Mouse (Mus musculus) neural tube, embryonic 13.5 days (tissue): ENCODE measurements around the gene Ccdc36. TPM values are rescaled to one million over a fixed set of nuclear protein-coding genes. Genes with fewer than 3 reads are reported as not detected.

Experiments
- ATAC-seq: fragments of 200-750 bp; cut with Nextera tagmentation; 2 replicates; pipeline ENCODE4 v1.8.0; 2017; ENCODE audit warnings: low read depth, mild to moderate bottlenecking, moderate TSS enrichment, moderate library complexity
- H3K27ac ChIP-seq: fragments of 300-500 bp; sonication (generic); replicated peaks from 2 replicates; pipeline ENCODE4 v1.5.1; 2015; ENCODE audit warnings: moderate library complexity, mild to moderate bottlenecking, inconsistent platforms
- H3K27me3 ChIP-seq: fragments of 300-500 bp; sonication (generic); 2 replicates; pipeline ENCODE4 v1.6.1; 2015; ENCODE audit warnings: mild to moderate bottlenecking, inconsistent platforms
- H3K36me3 ChIP-seq: fragments of 300-500 bp; sonication (generic); 2 replicates; pipeline ENCODE4 v1.6.1; 2015; ENCODE audit warnings: mild to moderate bottlenecking, inconsistent platforms
- H3K4me1 ChIP-seq: fragments of 300-500 bp; sonication (generic); replicated peaks from 2 replicates; pipeline ENCODE4 v1.6.1; 2015; ENCODE audit warnings: inconsistent platforms
- H3K4me2 ChIP-seq: fragments of 300-500 bp; sonication (generic); 2 replicates; pipeline ENCODE4 v1.6.1; 2015; ENCODE audit warnings: inconsistent platforms, mild to moderate bottlenecking, moderate library complexity
- H3K4me3 ChIP-seq: fragments of 300-500 bp; sonication (generic); 2 replicates; pipeline ENCODE4 v1.5.1; 2015; ENCODE audit warnings: mild to moderate bottlenecking, inconsistent platforms
- H3K9ac ChIP-seq: fragments of 300-500 bp; sonication (generic); 2 replicates; pipeline ENCODE4 v1.6.1; 2015; ENCODE audit warnings: moderate library complexity, mild to moderate bottlenecking, inconsistent platforms
- H3K9me3 ChIP-seq: fragments of 300-500 bp; sonication (generic); 2 replicates; pipeline ENCODE4 v1.6.1; 2016; ENCODE audit warnings: inconsistent platforms
- WGBS: fragments of 180-500 bp; shearing (Covaris S2); methylation state at CpG from one replicate; pipeline ENCODE4 v1.1.7; 2015; 5-methylcytosine and 5-hydroxymethylcytosine counted together
- polyA plus RNA-seq: library from polyadenylated mRNA; unstranded; fragments of >200 nt; fragmentation: Nextera tagmentation; extraction: Ambion mirVana; gene quantifications from 2 replicates; pipeline ENCODE4 v1.2.1, GENCODE M21; 2015

The Ccdc36 gene
- 0.74 and 1.4 TPM in 2 replicates for polyA plus RNA-seq

DNA sequence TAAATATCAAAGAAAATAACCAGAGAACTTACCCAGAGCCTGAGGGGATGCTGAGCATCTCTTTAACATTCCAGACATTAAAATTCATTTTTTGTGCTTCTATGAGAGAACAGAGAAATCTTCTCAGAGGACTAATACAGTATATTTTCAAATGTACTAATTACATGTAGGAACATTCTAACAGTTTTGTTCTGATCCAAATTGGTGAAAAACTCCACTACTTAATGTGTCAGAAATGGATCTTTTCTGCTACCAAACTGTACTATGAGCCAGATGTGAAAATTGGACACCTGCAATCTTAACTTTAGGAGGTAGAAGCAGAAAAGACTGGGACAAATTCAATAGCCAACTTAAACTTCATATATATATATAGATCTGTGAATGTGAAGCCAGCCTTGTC lies at the start of gene Ccdc36:
Gene Ccdc36, minus strand, starts transcription at position 101 of the 400 bp plus-strand sequence.
- H3K9ac ChIP-seq, result no peak within 1 kb of the TSS
- ATAC-seq, result no peak
- H3K4me1 ChIP-seq, result no peaks in the 10 kb centered on the region
- no peaks in the 10 kb centered on the region for H3K27me3 ChIP-seq
- H3K9me3 ChIP-seq, result no peaks in the 10 kb centered on the region
- H3K27ac ChIP-seq, result no peak within 1 kb of the TSS
- no peak within 1 kb of the TSS for H3K4me3 ChIP-seq
- H3K36me3 ChIP-seq, result no peaks in the 10 kb centered on the region
- H3K4me2 ChIP-seq, result no peak within 1 kb of the TSS

DNA sequence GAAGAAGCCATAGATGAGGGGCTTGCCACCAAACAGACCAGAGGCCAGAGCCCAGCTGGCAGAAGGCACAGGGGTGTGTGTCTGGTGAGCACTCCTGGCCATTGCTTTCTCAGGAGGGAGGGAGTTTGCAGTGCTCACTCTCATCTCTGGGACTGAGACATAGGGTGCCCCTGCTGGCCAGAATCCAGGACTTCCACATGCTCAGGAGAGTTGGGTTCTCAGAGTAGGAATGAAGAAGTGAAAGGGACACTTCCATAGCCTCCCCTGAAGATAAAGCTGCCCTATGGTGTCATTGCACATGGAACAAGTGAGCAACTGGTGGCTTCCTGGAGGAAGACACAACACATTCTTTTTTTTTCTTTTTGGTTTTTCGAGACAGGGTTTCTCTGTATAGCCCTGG lies 46.2 kb upstream of the Ccdc36 start:
- Histone ChIP-seq H3K4me1 (peaks cover 11% of the 10 kb centered on the region), H3K27ac (no peak overlapping the region), H3K36me3 (no peaks in the 10 kb centered on the region), H3K27me3 (no peaks in the 10 kb centered on the region), H3K9me3 (no peaks in the 10 kb centered on the region), H3K4me2 (no peak overlapping the region), H3K9ac (no peak overlapping the region), H3K4me3 (no peak overlapping the region)
- 58% methylated on average over 1 of the region's 1 CpGs for WGBS
- ATAC-seq, result no peak

DNA sequence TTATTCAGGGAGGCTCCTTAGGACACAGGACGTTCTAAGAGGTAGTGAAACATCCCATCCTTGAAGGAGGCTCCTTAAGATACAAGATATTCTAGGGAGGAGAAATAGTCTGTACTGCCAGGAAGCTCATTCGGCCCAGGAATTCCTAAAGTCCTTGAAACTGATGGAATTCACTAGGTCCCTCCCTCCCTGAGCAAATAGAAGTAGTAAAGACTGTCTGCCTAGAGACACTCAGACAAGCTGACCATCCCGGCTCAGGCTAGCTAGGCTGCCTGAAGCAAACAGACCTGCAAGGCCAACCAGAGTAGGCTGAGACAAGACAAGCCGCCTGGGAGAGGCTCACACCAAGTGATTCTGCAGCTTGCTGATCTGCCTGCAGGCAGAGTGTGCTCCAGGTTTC lies 41.6 kb upstream of the Ccdc36 start:
- H3K36me3 ChIP-seq, result peaks cover 28% of the 10 kb centered on the region
- 69% methylated on average over 4 of the region's 4 CpGs for WGBS
- no peak overlapping the region for H3K27ac ChIP-seq
- H3K4me1 ChIP-seq, result no peaks in the 10 kb centered on the region
- H3K27me3 ChIP-seq, result no peaks in the 10 kb centered on the region
- no peak overlapping the region for H3K4me3 ChIP-seq
- no peak for ATAC-seq
- no peaks in the 10 kb centered on the region for H3K9me3 ChIP-seq
- H3K4me2 ChIP-seq, result no peak overlapping the region
- no peak overlapping the region for H3K9ac ChIP-seq

DNA sequence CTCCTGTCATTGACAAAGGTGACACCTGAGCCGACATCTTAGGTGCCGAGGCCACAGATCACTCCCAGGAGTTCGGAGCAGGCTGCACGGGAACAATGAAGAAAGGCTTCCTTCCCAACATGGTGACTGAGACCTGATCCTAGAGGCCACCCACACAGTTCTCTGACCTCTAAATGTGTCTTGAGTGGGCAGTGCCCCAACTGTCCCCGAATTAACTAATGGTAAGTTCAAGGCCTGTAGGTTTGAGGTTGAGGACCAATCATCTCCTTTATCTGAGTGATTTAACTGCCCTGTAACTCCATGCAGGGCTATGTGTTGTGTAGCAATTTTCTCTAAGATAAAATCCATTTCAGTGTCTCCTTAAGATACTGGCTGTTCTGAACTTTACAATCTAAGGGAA lies 41.1 kb upstream of the Ccdc36 start:
- Histone ChIP-seq H3K27ac (no peak overlapping the region), H3K4me1 (no peaks in the 10 kb centered on the region), H3K9ac (no peak overlapping the region), H3K9me3 (no peaks in the 10 kb centered on the region), H3K36me3 (peaks cover 32% of the 10 kb centered on the region), H3K27me3 (no peaks in the 10 kb centered on the region), H3K4me2 (no peak overlapping the region), H3K4me3 (no peak overlapping the region)
- 80% methylated on average over 5 of the region's 5 CpGs for WGBS
- no peak for ATAC-seq

DNA sequence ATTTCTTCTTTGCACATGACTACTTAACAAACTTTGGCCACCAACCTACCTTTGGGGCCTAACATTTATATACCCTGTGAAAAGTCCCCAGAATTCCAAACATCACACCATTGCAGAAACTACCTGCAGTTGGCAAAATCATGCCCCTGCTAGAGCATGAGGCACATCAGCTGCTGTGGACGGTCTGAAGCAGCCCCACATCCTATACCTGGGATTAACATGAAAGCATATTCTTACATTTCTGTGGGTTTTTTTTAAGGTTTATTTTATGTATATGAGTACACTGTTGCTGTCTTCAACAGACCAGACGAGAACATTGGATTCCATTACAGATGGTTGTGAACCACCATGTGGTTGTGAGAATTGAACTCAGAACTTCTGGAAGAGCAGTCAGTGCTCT lies 37.9 kb upstream of the Ccdc36 start:
- Histone ChIP-seq H3K4me3 (no peak overlapping the region), H3K9ac (no peak overlapping the region), H3K27ac (no peak overlapping the region), H3K27me3 (no peaks in the 10 kb centered on the region), H3K9me3 (no peaks in the 10 kb centered on the region), H3K4me2 (no peak overlapping the region), H3K4me1 (peaks cover 11% of the 10 kb centered on the region), H3K36me3 (peaks cover 52% of the 10 kb centered on the region)
- ATAC-seq, result no peak
- 95% methylated on average over 2 of the region's 2 CpGs for WGBS

DNA sequence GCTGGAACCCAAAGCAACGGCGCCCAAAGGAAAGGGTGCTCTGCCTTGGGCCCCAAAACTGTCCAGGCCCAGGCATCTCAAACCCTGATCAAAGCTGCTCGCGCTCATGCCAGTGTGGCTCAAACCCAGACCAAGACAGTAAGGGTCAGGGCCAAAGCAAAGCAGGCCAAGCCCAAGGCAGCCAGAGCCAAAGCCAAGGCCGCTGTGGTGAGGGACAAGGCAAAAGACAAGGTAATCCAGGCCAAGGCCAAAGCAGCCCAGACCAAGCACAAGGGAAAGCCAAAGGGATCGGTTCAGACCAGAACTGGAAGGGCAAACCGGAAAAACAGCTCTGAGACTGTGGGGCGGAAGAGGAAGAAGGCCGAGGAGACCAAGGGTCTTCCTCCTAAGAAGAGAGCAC lies 35.4 kb upstream of the Ccdc36 start:
- ATAC-seq, result no peak
- Histone ChIP-seq H3K9ac (no peak overlapping the region), H3K4me1 (peaks cover 21% of the 10 kb centered on the region), H3K4me3 (no peak overlapping the region), H3K36me3 (peaks cover 52% of the 10 kb centered on the region), H3K27ac (no peak overlapping the region), H3K4me2 (no peak overlapping the region), H3K9me3 (no peaks in the 10 kb centered on the region), H3K27me3 (0 out of 2 replicates have a peak, but pooled peaks cover 3% of the 10 kb centered on the region)
- WGBS, result 96% methylated on average over 9 of the region's 9 CpGs

DNA sequence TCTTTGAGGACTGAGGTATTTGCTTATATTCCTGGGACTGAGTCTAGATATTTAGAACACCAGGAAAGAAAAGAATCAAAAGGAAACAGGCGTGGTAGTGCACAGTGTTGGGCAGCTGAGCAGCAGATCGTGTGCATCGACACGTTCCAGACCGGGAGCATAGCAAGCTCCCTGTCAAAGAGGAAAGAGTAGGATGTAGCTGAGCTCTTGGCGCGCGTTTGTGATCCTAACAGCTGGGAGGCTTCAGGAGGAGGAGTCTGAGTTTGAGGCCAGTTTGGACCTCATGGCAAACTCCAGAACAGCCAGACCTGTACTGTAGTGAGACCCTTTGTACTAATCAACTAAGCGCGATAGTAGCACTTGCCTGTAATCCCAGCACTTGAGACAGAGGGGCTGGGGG lies 33.9 kb upstream of the Ccdc36 start:
- no peak overlapping the region for H3K4me3 ChIP-seq
- ATAC-seq, result no peak
- 0 out of 2 replicates have a peak, but pooled peaks cover 8% of the 10 kb centered on the region for H3K27me3 ChIP-seq
- peak overlapping the region; percentile 93; the same call in 1 of the 2 replicates for H3K4me2 ChIP-seq
- 90% methylated on average over 10 of the region's 10 CpGs for WGBS
- H3K36me3 ChIP-seq, result peaks cover 47% of the 10 kb centered on the region
- no peak overlapping the region for H3K9ac ChIP-seq
- peaks cover 21% of the 10 kb centered on the region for H3K4me1 ChIP-seq
- H3K27ac ChIP-seq, result no peak overlapping the region
- H3K9me3 ChIP-seq, result no peaks in the 10 kb centered on the region

DNA sequence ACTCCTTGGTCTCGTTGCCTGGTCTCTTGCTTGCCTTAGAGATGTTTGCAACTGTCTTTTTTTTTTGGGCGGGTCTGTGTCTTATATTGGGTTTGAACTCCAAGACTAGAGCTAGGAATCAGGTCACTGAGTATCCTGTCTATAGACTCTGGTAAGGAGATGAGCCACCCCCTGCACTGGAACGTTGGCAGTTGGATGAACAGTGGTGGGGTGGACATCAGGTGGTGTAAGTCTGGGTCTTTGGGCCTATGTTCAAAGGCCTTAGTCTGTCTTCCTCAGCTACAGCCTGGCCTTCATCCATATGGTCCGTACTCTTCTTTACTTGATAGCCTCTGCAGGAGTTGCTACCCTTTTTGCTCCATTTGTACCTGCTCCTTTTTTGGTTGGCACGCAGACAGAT lies 33.4 kb upstream of the Ccdc36 start:
- H3K27ac ChIP-seq, result no peak overlapping the region
- no peaks in the 10 kb centered on the region for H3K9me3 ChIP-seq
- H3K36me3 ChIP-seq, result peaks cover 42% of the 10 kb centered on the region
- H3K9ac ChIP-seq, result peak overlapping the region; percentile 91; the same call in 1 of the 2 replicates
- H3K4me2 ChIP-seq, result peak overlapping the region; percentile 93
- 88% methylated on average over 5 of the region's 5 CpGs for WGBS
- H3K27me3 ChIP-seq, result peaks cover 9% of the 10 kb centered on the region; the same call in 1 of the 2 replicates
- no peak for ATAC-seq
- peak overlapping the region; percentile 85 for H3K4me3 ChIP-seq
- H3K4me1 ChIP-seq, result peaks cover 21% of the 10 kb centered on the region

DNA sequence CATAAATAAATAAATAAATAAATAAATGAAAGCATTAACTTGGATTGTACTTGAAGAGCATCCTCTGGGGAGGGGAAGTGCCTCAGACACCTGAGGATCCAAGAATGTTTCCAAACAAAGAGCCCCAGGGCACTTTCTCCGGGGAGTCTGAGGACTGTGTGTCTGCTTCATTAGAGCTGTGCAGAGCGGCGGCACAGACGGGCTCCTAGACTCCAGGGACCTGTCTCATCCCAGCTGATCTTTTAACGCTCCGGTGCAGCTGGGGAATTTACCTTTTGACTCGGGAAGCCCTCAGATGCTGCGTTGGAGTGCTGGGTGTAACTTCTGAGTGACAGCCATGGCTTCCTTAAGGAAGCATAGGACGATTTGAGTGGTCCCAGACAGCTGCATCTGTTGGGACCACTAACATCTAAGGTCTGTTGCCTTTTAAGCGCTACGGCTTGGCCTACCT lies 32.9 kb upstream of the Ccdc36 start, which contains the start of gene Klhdc8b:
Gene Klhdc8b, minus strand, starts transcription at position 401 of the 451 bp plus-strand sequence.
- Histone ChIP-seq H3K27me3 (peaks cover 9% of the 10 kb centered on the region; the same call in 1 of the 2 replicates), H3K4me3 (peak within 1 kb of the TSS; percentile 85), H3K27ac (peak within 1 kb of the TSS; percentile 90), H3K36me3 (peaks cover 37% of the 10 kb centered on the region), H3K9me3 (no peaks in the 10 kb centered on the region), H3K9ac (peak within 1 kb of the TSS; percentile 91), H3K4me1 (peaks cover 21% of the 10 kb centered on the region), H3K4me2 (peak within 1 kb of the TSS; percentile 93)
- peak; percentile 58 for ATAC-seq
- 24% methylated on average over 11 of the region's 11 CpGs for WGBS

DNA sequence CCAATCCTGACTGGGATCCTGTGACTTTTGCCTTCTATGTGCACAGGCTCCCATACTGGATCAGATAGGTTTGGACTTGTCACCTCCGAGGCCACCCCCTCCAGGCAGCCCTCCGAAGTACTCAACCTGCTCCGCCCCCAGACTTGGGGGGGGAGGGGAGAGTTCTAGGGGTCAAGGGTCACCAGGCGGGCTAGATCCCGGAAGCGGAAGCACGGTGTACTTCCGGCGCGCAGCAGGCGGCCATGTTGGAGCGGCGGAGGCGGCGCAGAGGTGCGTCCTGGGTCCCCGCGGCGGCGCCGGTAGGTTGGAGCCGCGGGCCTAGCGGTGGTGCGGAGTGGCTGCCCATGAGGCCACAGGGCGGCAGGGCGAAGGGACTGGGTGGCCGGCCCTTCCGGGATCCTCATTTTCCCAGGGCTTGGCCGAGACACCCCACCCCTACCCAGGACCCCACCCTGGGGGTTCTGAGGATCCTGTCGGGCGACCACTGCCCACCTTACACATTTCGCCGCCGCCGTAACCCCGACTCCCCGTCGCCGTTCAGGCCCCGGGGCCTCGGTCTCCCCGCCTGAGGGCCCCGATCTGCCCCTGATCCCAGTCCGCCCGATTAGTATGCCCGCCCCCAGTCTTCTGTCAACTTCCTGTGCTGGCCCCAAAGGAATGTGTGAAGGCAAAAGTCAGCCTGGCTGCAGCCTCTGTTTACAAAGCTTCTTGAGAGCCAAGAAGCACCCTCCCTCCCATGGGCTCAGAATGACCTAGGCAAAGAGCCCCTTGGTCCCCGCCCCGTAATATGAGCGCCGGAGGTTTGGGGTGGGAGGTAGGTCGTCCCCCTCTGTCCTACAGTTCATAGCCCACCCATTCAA lies 32.3 kb upstream of the Ccdc36 start, which contains the start of gene Ccdc71:
Gene Ccdc71, plus strand, starts transcription at position 209 of the 860 bp plus-strand sequence.
- Histone ChIP-seq H3K9ac (peak within 1 kb of the TSS; percentile 91), H3K27me3 (peaks cover 9% of the 10 kb centered on the region; the same call in 1 of the 2 replicates), H3K4me2 (peak within 1 kb of the TSS; percentile 93), H3K9me3 (no peaks in the 10 kb centered on the region), H3K4me3 (peak within 1 kb of the TSS; percentile 85), H3K27ac (peak within 1 kb of the TSS; percentile 90), H3K4me1 (peaks cover 21% of the 10 kb centered on the region), H3K36me3 (peaks cover 31% of the 10 kb centered on the region)
- under 1% methylated on average over 51 of the region's 52 CpGs for WGBS
- ATAC-seq, result peak; percentile 83

DNA sequence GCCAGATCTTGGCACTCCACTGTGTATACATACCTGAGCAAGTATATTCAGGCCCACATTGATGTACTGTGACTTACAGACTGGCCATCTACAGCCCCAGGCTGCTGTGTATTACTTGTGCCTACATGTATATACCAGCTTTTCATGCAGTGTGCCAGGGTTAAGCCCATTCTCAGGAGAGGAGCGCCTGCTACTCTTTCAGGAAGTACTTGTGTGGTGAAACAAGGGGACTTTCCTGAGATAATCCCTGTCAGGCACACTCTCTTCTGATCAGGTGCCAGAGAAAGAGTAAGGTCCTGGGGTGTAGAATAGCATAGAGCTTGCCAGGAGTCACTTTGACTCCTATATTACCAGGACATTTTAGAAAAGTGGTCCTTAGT lies 31.6 kb upstream of the Ccdc36 start:
- peak overlapping the region; percentile 93 for H3K4me2 ChIP-seq
- H3K27me3 ChIP-seq, result peaks cover 9% of the 10 kb centered on the region; the same call in 1 of the 2 replicates
- peak overlapping the region; percentile 90 for H3K27ac ChIP-seq
- 97% methylated on average over 1 of the region's 1 CpGs for WGBS
- peaks cover 25% of the 10 kb centered on the region for H3K36me3 ChIP-seq
- peak overlapping the region; percentile 91; the same call in 1 of the 2 replicates for H3K9ac ChIP-seq
- H3K9me3 ChIP-seq, result no peaks in the 10 kb centered on the region
- H3K4me3 ChIP-seq, result peak overlapping the region; percentile 85
- H3K4me1 ChIP-seq, result peaks cover 21% of the 10 kb centered on the region
- no peak for ATAC-seq

DNA sequence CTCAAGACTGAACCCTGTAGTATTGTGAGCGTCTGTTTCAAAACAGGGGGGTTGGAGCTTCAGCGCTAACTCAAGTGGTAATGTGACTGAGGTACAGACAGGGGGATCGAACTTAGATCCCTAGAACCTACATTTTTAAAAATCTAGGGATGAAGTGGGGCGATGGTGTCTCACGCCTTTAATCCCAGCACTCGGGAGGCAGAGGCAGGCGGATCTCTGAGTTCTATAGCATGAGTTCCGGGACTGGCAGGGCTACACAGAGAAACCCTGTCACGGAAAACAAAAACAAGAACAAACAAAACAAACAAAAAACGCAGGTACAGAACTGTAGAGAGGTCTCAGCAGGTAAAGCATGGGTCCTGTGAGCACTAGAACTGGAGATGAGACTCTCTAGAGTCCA lies 28.7 kb upstream of the Ccdc36 start:
- no peak overlapping the region for H3K4me2 ChIP-seq
- H3K4me3 ChIP-seq, result no peak overlapping the region
- 87% methylated on average over 10 of the region's 10 CpGs for WGBS
- no peak overlapping the region for H3K9ac ChIP-seq
- H3K27ac ChIP-seq, result no peak overlapping the region
- H3K9me3 ChIP-seq, result no peaks in the 10 kb centered on the region
- no peak for ATAC-seq
- no peaks in the 10 kb centered on the region for H3K36me3 ChIP-seq
- peaks cover 31% of the 10 kb centered on the region for H3K4me1 ChIP-seq
- H3K27me3 ChIP-seq, result peaks cover 9% of the 10 kb centered on the region; the same call in 1 of the 2 replicates
